Mouse (Mus musculus) cerebellum, adult 2 months (tissue): ENCODE measurements at regions not wholly inside any gene's neighbourhood (a gene's known extent, or its start where the extent isn't known, plus 50 kb on each side); places are given as distances from the start of the nearest gene placed in this dataset.
A peak's percentile ranks its signal among the peaks of the same experiment; 100 is the strongest.

Source experiments
- DNase-seq, 2 experiments: peaks; one replicate each; pipeline ENCODE4 v3.0.0; 2021
- H3K27ac ChIP-seq: fragments of 200-500 bp; 2 replicates; pipeline ENCODE4 v1.5.1; 2012; ENCODE audit warnings: low read length, control low read depth, inconsistent platforms; ENCODE audit not compliant: insufficient read depth
- H3K27me3 ChIP-seq: fragments of 200-500 bp; 2 replicates; pipeline ENCODE4 v1.6.1; 2012; ENCODE audit warnings: inconsistent platforms, mild to moderate bottlenecking, low read length, moderate library complexity; ENCODE audit not compliant: control insufficient read depth, insufficient read depth
- H3K4me1 ChIP-seq: fragments of 200-500 bp; 2 replicates; pipeline ENCODE4 v1.6.1; 2011; ENCODE audit warnings: low read length; ENCODE audit not compliant: control insufficient read depth, insufficient read depth
- H3K4me3 ChIP-seq: fragments of 200-500 bp; replicated peaks from 2 replicates; pipeline ENCODE3; 2011; ENCODE audit warnings: mild to moderate bottlenecking, low read depth, low read length, control low read depth; ENCODE audit not compliant: insufficient read depth
- CTCF ChIP-seq: fragments of 200-500 bp; IDR thresholded peaks from 2 replicates; pipeline ENCODE4 v1.5.1; 2011; ENCODE audit warnings: low read depth, mild to moderate bottlenecking, control low read depth, low read length, moderate library complexity, borderline replicate concordance; ENCODE audit not compliant: insufficient read depth
- POLR2A ChIP-seq: fragments of 200-500 bp; IDR thresholded peaks from 2 replicates; pipeline ENCODE4 v1.6.1; 2011; ENCODE audit warnings: low read length, control low read depth, borderline replicate concordance; ENCODE audit not compliant: insufficient read depth
- WGBS: fragments of 180-500 bp; shearing (Covaris S2); methylation state at CpG from one replicate; pipeline ENCODE4 v1.1.7; 2018; 5-methylcytosine and 5-hydroxymethylcytosine counted together

GRCm38 (mm10) chr8:107689020-107689419 lies 100.8 kb upstream of the Psmd7 start:
- WGBS, result 93% methylated on average over 10 of the region's 10 CpGs
- Histone ChIP-seq H3K4me3 (no peak overlapping the region), H3K27ac (no peak overlapping the region), H3K4me1 (no peaks in the 10 kb centered on the region), H3K27me3 (no peaks in the 10 kb centered on the region)
- no peak for TF ChIP-seq CTCF
- no peak for TF ChIP-seq POLR2A
- DNase-seq, result no peak

- H3K4me1 ChIP-seq, result no peaks in the 10 kb centered on the region
- H3K4me3 ChIP-seq, result no peak overlapping the region
- H3K27ac ChIP-seq, result no peak overlapping the region
- TF ChIP-seq CTCF (no peak), POLR2A (no peak)
- no peaks in the 10 kb centered on the region for H3K27me3 ChIP-seq
- DNase-seq, result no peak
- 79% methylated on average over 4 of the region's 4 CpGs for WGBS
These were observed 103.0 kb upstream of the Psmd7 start for GRCm38 (mm10) chr8:107691251-107691650.

- H3K27me3 ChIP-seq, result 0 out of 2 replicates have a peak, but pooled peaks cover 1% of the 10 kb centered on the region
- no peak for DNase-seq
- TF ChIP-seq CTCF, result no peak
- TF ChIP-seq POLR2A, result no peak
- H3K4me3 ChIP-seq, result no peak overlapping the region
- no peak overlapping the region for H3K27ac ChIP-seq
- H3K4me1 ChIP-seq, result peaks cover 4% of the 10 kb centered on the region; the same call in 1 of the 2 replicates
- 84% methylated on average over 20 of the region's 20 CpGs for WGBS
These were observed 108.4 kb upstream of the Psmd7 start for GRCm38 (mm10) chr8:107696384-107697346.

- no peak for TF ChIP-seq CTCF
- no peak for TF ChIP-seq POLR2A
- Histone ChIP-seq H3K4me3 (peak overlapping the region; percentile 17), H3K4me1 (peaks cover 4% of the 10 kb centered on the region; the same call in 1 of the 2 replicates), H3K27me3 (0 out of 2 replicates have a peak, but pooled peaks cover 1% of the 10 kb centered on the region), H3K27ac (no peak overlapping the region)
- WGBS, result 2% methylated on average over 7 of the region's 7 CpGs
- peak; percentile 20 to 44 for DNase-seq
These were observed 111.0 kb upstream of the Psmd7 start for GRCm38 (mm10) chr8:107699307-107699706.

- Histone ChIP-seq H3K27me3 (0 out of 2 replicates have a peak, but pooled peaks cover 1% of the 10 kb centered on the region), H3K4me3 (no peak overlapping the region), H3K27ac (no peak overlapping the region), H3K4me1 (peaks cover 4% of the 10 kb centered on the region; the same call in 1 of the 2 replicates)
- WGBS, result 45% methylated on average over 3 of the region's 3 CpGs
- DNase-seq, result no peak
- TF ChIP-seq CTCF, result no peak
- TF ChIP-seq POLR2A, result no peak
These were observed 111.5 kb upstream of the Psmd7 start for GRCm38 (mm10) chr8:107699759-107700158.

GRCm38 (mm10) chr8:107715901-107716300 lies 127.6 kb upstream of the Psmd7 start:
- TF ChIP-seq CTCF (no peak), POLR2A (no peak)
- no peaks in the 10 kb centered on the region for H3K4me1 ChIP-seq
- no peak overlapping the region for H3K27ac ChIP-seq
- no peak overlapping the region for H3K4me3 ChIP-seq
- H3K27me3 ChIP-seq, result no peaks in the 10 kb centered on the region
- no peak for DNase-seq
- 75% methylated on average over 10 of the region's 10 CpGs for WGBS

- no peak for DNase-seq
- H3K4me3 ChIP-seq, result no peak overlapping the region
- no peak overlapping the region for H3K27ac ChIP-seq
- TF ChIP-seq CTCF (no peak), POLR2A (no peak)
- H3K4me1 ChIP-seq, result no peaks in the 10 kb centered on the region
- no peaks in the 10 kb centered on the region for H3K27me3 ChIP-seq
- whole genome bisulfite sequencing, result 91% methylated on average over 13 of the region's 13 CpGs
These were observed 129.6 kb upstream of the Psmd7 start for GRCm38 (mm10) chr8:107717856-107718255.

GRCm38 (mm10) chr8:107719656-107720055 lies 131.4 kb upstream of the Psmd7 start:
- Histone ChIP-seq H3K27ac (no peak overlapping the region), H3K4me3 (no peak overlapping the region), H3K4me1 (no peaks in the 10 kb centered on the region), H3K27me3 (no peaks in the 10 kb centered on the region)
- no peak for DNase-seq
- 69% methylated on average over 3 of the region's 3 CpGs for WGBS
- TF ChIP-seq CTCF, result no peak
- TF ChIP-seq POLR2A, result no peak
